Mouse (Mus musculus) limb, embryonic 14.5 days (tissue): Measurements from ENCODE around the gene Plekhg6. TPM values are rescaled to one million over a fixed set of nuclear protein-coding genes. Genes with fewer than 3 reads are reported as not detected.

Source experiments
- ATAC-seq: fragments of 200-750 bp; cut with Nextera tagmentation; 2 replicates; pipeline ENCODE4 v1.8.0; 2017; ENCODE audit warnings: low read depth, moderate number of reproducible peaks, moderate TSS enrichment; ENCODE audit not compliant: low FRiP score
- DNase-seq: peaks from one replicate; pipeline ENCODE4 v3.0.0-alpha.2; 2015; ENCODE audit warnings: low spot score
- H3K27ac ChIP-seq: fragments of 300-500 bp; sonication (generic); replicated peaks from 2 replicates; pipeline ENCODE4 v1.5.1; 2014; ENCODE audit warnings: low read depth, mild to moderate bottlenecking, low read length, moderate library complexity, mixed read lengths
- H3K27me3 ChIP-seq: fragments of 300-500 bp; sonication (generic); 2 replicates; pipeline ENCODE4 v1.6.1; 2014; ENCODE audit warnings: low read length, mixed read lengths; ENCODE audit not compliant: control insufficient read depth, insufficient read depth
- H3K36me3 ChIP-seq: fragments of 300-500 bp; sonication (generic); 2 replicates; pipeline ENCODE4 v1.6.1; 2014; ENCODE audit warnings: mild to moderate bottlenecking, low read length, moderate library complexity, mixed read lengths; ENCODE audit not compliant: control insufficient read depth, insufficient read depth
- H3K4me1 ChIP-seq: fragments of 300-500 bp; sonication (generic); 2 replicates; pipeline ENCODE4 v1.6.1; 2014; ENCODE audit warnings: antibody characterized with exemption, low read length, mixed read lengths; ENCODE audit not compliant: control insufficient read depth, insufficient read depth
- H3K4me2 ChIP-seq: fragments of 300-500 bp; sonication (generic); replicated peaks from 2 replicates; pipeline ENCODE4 v1.6.1; 2014; ENCODE audit warnings: low read depth, mild to moderate bottlenecking, low read length, moderate library complexity; ENCODE audit not compliant: severe bottlenecking
- H3K4me3 ChIP-seq: fragments of 300-500 bp; sonication (generic); replicated peaks from 2 replicates; pipeline ENCODE4 v1.5.1; 2014; ENCODE audit warnings: low read length
- H3K9ac ChIP-seq: fragments of 300-500 bp; sonication (generic); 2 replicates; pipeline ENCODE4 v1.6.1; 2014; ENCODE audit warnings: mild to moderate bottlenecking, low read depth, low read length, moderate library complexity; ENCODE audit not compliant: severe bottlenecking
- H3K9me3 ChIP-seq: fragments of 300-500 bp; sonication (generic); 2 replicates; pipeline ENCODE4 v1.6.1; 2016; ENCODE audit warnings: low read length; ENCODE audit not compliant: control insufficient read depth
- POLR2A ChIP-seq: fragments of 200-500 bp; IDR thresholded peaks from 2 replicates; pipeline ENCODE4 v1.8.0; 2012; ENCODE audit warnings: inconsistent platforms, mild to moderate bottlenecking, moderate library complexity, borderline replicate concordance; ENCODE audit not compliant: insufficient read depth, insufficient read length; ENCODE audit errors: extremely low read depth
- WGBS: fragments of 180-500 bp; shearing (Covaris S2); extraction: QIAGEN DNeasy Blood & Tissue Kit; methylation state at CpG from one replicate; pipeline ENCODE4 v1.1.7; 2014; 5-methylcytosine and 5-hydroxymethylcytosine counted together
- polyA plus RNA-seq, 2 experiments: library from polyadenylated mRNA; depleted of rRNA in 1 of 2; stranded (reverse) in 1 of 2; unstranded in 1 of 2; fragments of >200 nt; fragmentation: Nextera tagmentation in 1 of 2; extraction: Ambion mirVana in 1 of 2; gene quantifications; 2 replicates each; pipeline versions ENCODE4 v1.2.1 to v1.2.3; 2012 to 2014

Plekhg6 gene
- polyA plus RNA-seq, 2 experiments, result 1.3 to 1.6 TPM

GRCm38 (mm10) chr6:125418744-125419143 is 38.2 kb upstream of the Plekhg6 start:
- Histone ChIP-seq H3K9me3 (no peaks in the 10 kb centered on the region), H3K36me3 (no peaks in the 10 kb centered on the region), H3K4me2 (no peak overlapping the region), H3K27me3 (no peaks in the 10 kb centered on the region), H3K4me1 (peaks cover 12% of the 10 kb centered on the region), H3K9ac (no peak overlapping the region), H3K4me3 (no peak overlapping the region), H3K27ac (no peak overlapping the region)
- 13% methylated on average over 9 of the region's 9 CpGs for WGBS
- DNase-seq (peak; percentile 95), ATAC-seq (peak; percentile 56)
- TF ChIP-seq POLR2A, result no peak

GRCm38 (mm10) chr6:125413326-125413725 is 32.7 kb upstream of the Plekhg6 start:
- no peaks in the 10 kb centered on the region for H3K4me1 ChIP-seq
- ATAC-seq (no peak), DNase-seq (no peak)
- H3K27ac ChIP-seq, result no peak overlapping the region
- TF ChIP-seq POLR2A, result no peak
- no peak overlapping the region for H3K4me3 ChIP-seq
- no peaks in the 10 kb centered on the region for H3K36me3 ChIP-seq
- H3K9ac ChIP-seq, result no peak overlapping the region
- WGBS, result 72% methylated on average over 9 of the region's 9 CpGs
- H3K4me2 ChIP-seq, result no peak overlapping the region
- no peaks in the 10 kb centered on the region for H3K9me3 ChIP-seq
- H3K27me3 ChIP-seq, result no peaks in the 10 kb centered on the region

- H3K4me3 ChIP-seq, result no peak overlapping the region
- no peaks in the 10 kb centered on the region for H3K27me3 ChIP-seq
- no peaks in the 10 kb centered on the region for H3K4me1 ChIP-seq
- TF ChIP-seq POLR2A, result no peak
- no peak for ATAC-seq
- no peak overlapping the region for H3K4me2 ChIP-seq
- no peaks in the 10 kb centered on the region for H3K36me3 ChIP-seq
- H3K9me3 ChIP-seq, result no peaks in the 10 kb centered on the region
- H3K27ac ChIP-seq, result no peak overlapping the region
- H3K9ac ChIP-seq, result no peak overlapping the region
- no peak for DNase-seq
- WGBS, result 94% methylated on average over 6 of the region's 6 CpGs
Measured at GRCm38 (mm10) chr6:125411661-125412060, 31.1 kb upstream of the Plekhg6 start.

- TF ChIP-seq POLR2A, result no peak
- Histone ChIP-seq H3K9ac (no peak overlapping the region), H3K36me3 (no peaks in the 10 kb centered on the region), H3K9me3 (no peaks in the 10 kb centered on the region), H3K27me3 (no peaks in the 10 kb centered on the region), H3K4me3 (no peak overlapping the region), H3K4me2 (no peak overlapping the region), H3K27ac (no peak overlapping the region), H3K4me1 (no peaks in the 10 kb centered on the region)
- 58% methylated on average over 8 of the region's 8 CpGs for WGBS
- DNase-seq (peak; percentile 29), ATAC-seq (no peak)
Measured at GRCm38 (mm10) chr6:125410995-125411547, 30.5 kb upstream of the Plekhg6 start.

- no peaks in the 10 kb centered on the region for H3K36me3 ChIP-seq
- H3K4me3 ChIP-seq, result no peak overlapping the region
- no peak overlapping the region for H3K9ac ChIP-seq
- ATAC-seq, result no peak
- no peaks in the 10 kb centered on the region for H3K27me3 ChIP-seq
- no peaks in the 10 kb centered on the region for H3K4me1 ChIP-seq
- no peaks in the 10 kb centered on the region for H3K9me3 ChIP-seq
- no peak for DNase-seq
- no peak overlapping the region for H3K4me2 ChIP-seq
- no peak for TF ChIP-seq POLR2A
- WGBS, result 72% methylated on average over 11 of the region's 11 CpGs
- no peak overlapping the region for H3K27ac ChIP-seq
Measured at GRCm38 (mm10) chr6:125410551-125410950, 30.0 kb upstream of the Plekhg6 start.

GRCm38 (mm10) chr6:125407657-125408056 is 27.1 kb upstream of the Plekhg6 start:
- WGBS, result 91% methylated on average over 10 of the region's 10 CpGs
- DNase-seq (no peak), ATAC-seq (no peak)
- H3K4me1 ChIP-seq, result no peaks in the 10 kb centered on the region
- H3K9me3 ChIP-seq, result no peaks in the 10 kb centered on the region
- H3K27ac ChIP-seq, result no peak overlapping the region
- no peaks in the 10 kb centered on the region for H3K36me3 ChIP-seq
- no peak overlapping the region for H3K4me3 ChIP-seq
- no peaks in the 10 kb centered on the region for H3K27me3 ChIP-seq
- H3K4me2 ChIP-seq, result no peak overlapping the region
- no peak overlapping the region for H3K9ac ChIP-seq
- TF ChIP-seq POLR2A, result no peak
